Comparison of ENCODE assay signal across 18 mouse cellular contexts in genomic region chr4:40817936-40818335, GRCm38 (mm10). TPM values are rescaled to one million over a fixed set of nuclear protein-coding genes. Genes with fewer than 3 reads are reported as not detected.
DNase-seq lines count a peak whose midpoint lies in the region; ATAC-seq and TF ChIP-seq lines count a peak whose summit lies in the region.
"Had no signal": no experiment of that assay in that cellular context is flagged by ENCODE, and none has a peak within 500 bp of the region (broad histone marks: within the 10 kb centered on the region; RNA-seq: fewer than 3 reads in every experiment).

No protein-coding gene starts in this region.

- H3K79me2 ChIP-seq in myocyte (ENCODE audit: control insufficient read depth, insufficient read depth) = peaks cover 13% of the 10 kb centered on the region

- H3K9ac ChIP-seq in kidney, embryonic 15.5 days = no peak overlapping the region
- no peak overlapping the region for H3K9ac ChIP-seq in midbrain, embryonic 16.5 days (ENCODE audit: low read depth, low read length)
- H3K9ac ChIP-seq: hindbrain, embryonic 15.5 days; limb, embryonic 12.5 days; liver, embryonic 13.5 days; midbrain, embryonic 15.5 days; neural tube, embryonic 12.5 days had no signal

- H3ac ChIP-seq in myocyte (ENCODE audit: control insufficient read depth, insufficient read length) = no peak overlapping the region

- intact Hi-C loops in gastrocnemius, postnatal 14 days (cut with DNase I; ENCODE audit: low total_unique reads) = no loop called here

- H3K4me2 ChIP-seq in kidney, embryonic 15.5 days = no peak overlapping the region
- H3K4me2 ChIP-seq in myocyte (ENCODE audit: low read depth) = peak overlapping the region; percentile 46
- H3K4me2 ChIP-seq in midbrain, embryonic 16.5 days (ENCODE audit: low read length) = no peak overlapping the region
- H3K4me2 ChIP-seq: hindbrain, embryonic 15.5 days; limb, embryonic 12.5 days; liver, embryonic 13.5 days; midbrain, embryonic 15.5 days; neural tube, embryonic 12.5 days had no signal

- TF ChIP-seq POLR2A in myocyte (IDR thresholded peaks at IDR 0.05; ENCODE audit: insufficient read length, low read depth) = no peak

- H3K4me3 ChIP-seq in kidney, embryonic 15.5 days (replicated peaks) = no peak overlapping the region
- no peak overlapping the region for H3K4me3 ChIP-seq in myocyte
- H3K4me3 ChIP-seq in midbrain, embryonic 16.5 days (ENCODE audit: low read depth, low read length) = no peak overlapping the region
- H3K4me3 ChIP-seq: erythroblast, embryonic 14.5 days; hindbrain, embryonic 15.5 days; limb, embryonic 12.5 days; liver, embryonic 13.5 days; midbrain, embryonic 15.5 days; neural tube, embryonic 12.5 days had no signal

- peaks cover 47% of the 10 kb centered on the region for H3K4me1 ChIP-seq in kidney, embryonic 15.5 days
- no peaks in the 10 kb centered on the region for H3K4me1 ChIP-seq in midbrain, embryonic 16.5 days (ENCODE audit: control insufficient read depth, insufficient read depth, low read length)
- H3K4me1 ChIP-seq: hindbrain, embryonic 15.5 days; limb, embryonic 12.5 days; neural tube, embryonic 12.5 days had no signal

- no peaks in the 10 kb centered on the region for H3K27me3 ChIP-seq in kidney, embryonic 15.5 days
- H3K27me3 ChIP-seq in myocyte (ENCODE audit: control insufficient read depth, insufficient read depth, insufficient read length) = no peaks in the 10 kb centered on the region
- H3K27me3 ChIP-seq in midbrain, embryonic 16.5 days (ENCODE audit: control insufficient read depth, insufficient read depth, low read depth, low read length) = no peaks in the 10 kb centered on the region
- H3K27me3 ChIP-seq: hindbrain, embryonic 15.5 days; limb, embryonic 12.5 days; liver, embryonic 13.5 days; midbrain, embryonic 15.5 days; neural tube, embryonic 12.5 days had no signal

- DNase-seq in gastrocnemius, postnatal 14 days = peak; percentile 30
- no peak for DNase-seq in gastrocnemius, postnatal 25 days
- no peak for DNase-seq in kidney, postnatal 4 days
- DNase-seq in adrenal gland, postnatal 14 days = peak; percentile 75
- DNase-seq: cerebellum, adult 8-10 months; kidney, adult 11 months; kidney, postnatal 10 days; liver, embryonic 13.5 days; thymus, adult 2 months had no signal

- no peak for ATAC-seq in kidney, embryonic 15.5 days (replicated peaks; ENCODE audit: low FRiP score)
- no peak for ATAC-seq in midbrain, embryonic 16.5 days
- ATAC-seq: forebrain, embryonic 14.5 days; midbrain, embryonic 15.5 days had no signal

- 86% methylated on average over 12 of the region's 12 CpGs for WGBS in kidney, embryonic 15.5 days
- WGBS in midbrain, embryonic 16.5 days = 89% methylated on average over 12 of the region's 12 CpGs

- H3K9me3 ChIP-seq in kidney, embryonic 15.5 days (replicated peaks) = no peaks in the 10 kb centered on the region
- no peaks in the 10 kb centered on the region for H3K9me3 ChIP-seq in midbrain, embryonic 16.5 days (replicated peaks; ENCODE audit: control insufficient read depth, low read length, poor library complexity, severe bottlenecking)
- H3K9me3 ChIP-seq: hindbrain, embryonic 15.5 days; limb, embryonic 12.5 days; liver, embryonic 13.5 days; midbrain, embryonic 15.5 days; neural tube, embryonic 12.5 days had no signal

- H3K36me3 ChIP-seq in kidney, embryonic 15.5 days = peaks cover 50% of the 10 kb centered on the region
- H3K36me3 ChIP-seq in myocyte (ENCODE audit: control insufficient read depth, insufficient read depth) = peaks cover 17% of the 10 kb centered on the region
- no peaks in the 10 kb centered on the region for H3K36me3 ChIP-seq in midbrain, embryonic 16.5 days (ENCODE audit: control insufficient read depth, insufficient read depth, low read length)
- H3K36me3 ChIP-seq: midbrain, embryonic 15.5 days had no signal

- H3K27ac ChIP-seq in kidney, embryonic 15.5 days = 0 out of 2 replicates have a peak overlapping the region, but pooled peaks have one; percentile 27
- H3K27ac ChIP-seq in midbrain, embryonic 16.5 days (ENCODE audit: low read length) = no peak overlapping the region
- H3K27ac ChIP-seq: hindbrain, embryonic 15.5 days; limb, embryonic 12.5 days; liver, embryonic 13.5 days; midbrain, embryonic 15.5 days; neural tube, embryonic 12.5 days had no signal

TF ChIP-seq in myocyte, 11 proteins besides CTCF, POLR2A, EP300 and RAD21:
- TF ChIP-seq POLR2AphosphoS2 (IDR thresholded peaks at IDR 0.05; ENCODE audit: insufficient read length, low read depth) (no peak), MYOD1 (IDR thresholded peaks at IDR 0.05; ENCODE audit: control insufficient read depth in 1 of 3, insufficient read length in 2 of 3, low read depth in 2 of 3) (peak in 1 of 3 experiments; percentile 6)

RNA-seq across cellular contexts. Expression of gene B4galt1, which starts 35.9 kb away (rescaled TPM):
- 10 to 100 TPM; 36.3 to 38.8 TPM for total RNA-seq in gastrocnemius, postnatal 14 days (2021)
- 10 to 100 TPM; 28.2 to 30.5 TPM for total RNA-seq in gastrocnemius, postnatal 25 days (2021)
- polyA plus RNA-seq in kidney, embryonic 15.5 days (2015; fragmentation: Nextera tagmentation; extraction: Ambion mirVana) = 46.3 and 46.4 TPM in 2 replicates
- 69.4 and 70.5 TPM in 2 replicates for total RNA-seq in adrenal gland, postnatal 14 days (2021)
- 37.7 TPM for polyA plus RNA-seq in myocyte (2012; fragmentation: generic; extraction: Trizol)
- 5.8 and 6.4 TPM in 2 replicates for polyA plus RNA-seq in midbrain, embryonic 16.5 days (2015; fragmentation: Nextera tagmentation; extraction: Ambion mirVana)

Comparison
In these comparisons a context has a peak if more than half of its experiments do, and no peak if none do; other contexts are left out.
1. DNase-seq: peak in gastrocnemius, postnatal 14 days (single experiment) and adrenal gland, postnatal 14 days (single experiment); none in gastrocnemius, postnatal 25 days (single experiment) and kidney, postnatal 4 days (0 of 2).